Mouse (Mus musculus): ENCODE results near the gene Bak1. TPM values are rescaled to one million over a fixed set of nuclear protein-coding genes. Genes with fewer than 3 reads are reported as not detected.
A peak's percentile ranks its signal among the peaks of the same experiment; 100 is the strongest.

Gene Bak1
- polyA plus RNA-seq, 1 experiment from 2014 or later, result 4.0 TPM

DNA sequence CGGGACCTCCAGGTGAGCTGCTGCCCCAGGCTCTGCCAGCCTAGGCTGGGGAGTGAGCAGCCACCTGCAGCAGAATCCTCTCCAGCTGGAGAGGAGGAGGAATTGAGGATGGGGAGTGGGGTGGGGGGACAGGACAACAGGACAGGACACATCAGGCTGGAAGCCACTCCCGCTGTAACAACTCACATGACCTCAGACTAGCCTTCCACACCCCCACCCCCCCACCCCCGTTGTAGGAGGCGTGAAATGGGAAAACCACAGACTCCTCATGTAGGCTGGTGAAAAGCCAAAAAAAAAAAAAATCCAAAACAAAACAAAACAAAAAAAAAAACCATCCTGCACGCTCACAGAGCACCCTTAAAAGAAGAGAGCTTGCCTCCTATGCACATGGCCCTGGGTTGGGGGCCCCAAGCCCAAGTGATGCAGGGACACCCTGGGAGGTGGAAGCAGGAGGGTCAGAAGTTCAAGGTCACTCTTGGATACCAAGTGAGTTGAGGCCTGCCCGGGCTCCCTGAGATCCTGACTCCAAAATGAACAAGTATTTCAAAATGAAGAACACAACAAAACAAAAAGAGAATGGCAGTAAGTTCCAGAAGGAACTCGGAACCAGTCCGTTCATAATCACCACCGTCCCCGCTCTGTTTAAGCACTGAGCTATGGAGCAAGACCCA, 10.8 kb upstream of the Bak1 start:
- TF ChIP-seq CTCF (IDR thresholded peaks at IDR 0.05) (no peak), EP300 (IDR thresholded peaks at IDR 0.05) (no peak)
- ATAC-seq (no peak), DNase-seq (ENCODE audit: low spot score) (no peak)
- no peak overlapping the region for H3K9ac ChIP-seq (replicated peaks; ENCODE audit: low read depth)
- H3K36me3 ChIP-seq (ENCODE audit: insufficient read depth, low read length), result no peaks in the 10 kb centered on the region
- H3K27ac ChIP-seq (ENCODE audit: low read length), result no peak overlapping the region
- no peak overlapping the region for H3K4me2 ChIP-seq (replicated peaks; ENCODE audit: low read depth, low read length)
- H3K4me3 ChIP-seq (ENCODE audit: low read depth, low read length), result no peak overlapping the region
- no peaks in the 10 kb centered on the region for H3K9me3 ChIP-seq (ENCODE audit: low read length)
- WGBS, result 70% methylated on average over 10 of the region's 10 CpGs
- H3K4me1 ChIP-seq (ENCODE audit: insufficient read depth, low read depth, low read length), result peaks cover 26% of the 10 kb centered on the region
- no peaks in the 10 kb centered on the region for H3K27me3 ChIP-seq (replicated peaks; ENCODE audit: insufficient read depth, low read length)

DNA sequence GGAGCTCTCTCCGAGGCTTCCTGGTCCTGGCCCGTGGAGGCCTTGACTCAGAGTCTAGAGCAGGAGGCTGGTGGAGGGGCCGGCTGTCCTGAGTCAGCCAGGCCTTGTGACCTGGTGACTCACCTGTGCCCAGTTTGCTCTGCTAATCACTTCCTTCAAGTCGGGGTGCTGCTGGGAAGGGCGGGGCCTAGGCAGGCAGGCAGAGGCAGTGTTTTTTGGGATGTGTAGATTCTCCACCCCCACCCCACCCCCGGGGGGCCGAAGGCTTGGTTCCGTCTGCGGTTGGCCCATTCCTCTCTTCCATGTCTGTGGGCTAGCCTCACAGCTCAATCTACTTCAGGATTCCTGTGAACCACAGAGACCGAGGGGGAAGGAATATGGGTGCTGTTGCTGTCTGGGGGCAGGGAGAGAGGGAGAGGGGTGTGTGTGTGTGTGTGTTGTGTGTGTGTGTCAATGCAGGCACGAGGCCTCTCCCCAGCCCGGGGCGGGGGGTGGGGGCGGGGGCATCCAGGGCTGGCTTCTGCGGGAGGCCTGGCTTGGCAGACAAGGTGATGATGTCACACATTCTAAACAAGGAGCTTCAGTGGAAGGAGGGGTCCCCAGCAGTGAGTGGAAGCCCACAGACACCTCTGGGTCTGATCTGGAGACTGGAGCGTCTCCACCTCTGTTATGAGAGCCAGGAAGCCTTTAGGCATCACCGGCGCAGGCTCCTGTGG, 9.7 kb upstream of the Bak1 start:
- TF ChIP-seq CTCF (IDR thresholded peaks at IDR 0.05) (no peak), EP300 (IDR thresholded peaks at IDR 0.05) (no peak; the same call in 1 of the 2 replicates)
- DNase-seq (ENCODE audit: low spot score) (peak; percentile 90), ATAC-seq (peak; percentile 81)
- H3K4me3 ChIP-seq (ENCODE audit: low read depth, low read length), result no peak overlapping the region
- 35% methylated on average over 18 of the region's 18 CpGs for WGBS
- peaks cover 26% of the 10 kb centered on the region for H3K4me1 ChIP-seq (ENCODE audit: insufficient read depth, low read depth, low read length)
- no peak overlapping the region for H3K9ac ChIP-seq (replicated peaks; ENCODE audit: low read depth)
- no peak overlapping the region; the same call in 1 of the 2 replicates for H3K27ac ChIP-seq (ENCODE audit: low read length)
- H3K9me3 ChIP-seq (ENCODE audit: low read length), result no peaks in the 10 kb centered on the region
- H3K27me3 ChIP-seq (replicated peaks; ENCODE audit: insufficient read depth, low read length), result no peaks in the 10 kb centered on the region
- H3K4me2 ChIP-seq (replicated peaks; ENCODE audit: low read depth, low read length), result no peak overlapping the region
- no peaks in the 10 kb centered on the region for H3K36me3 ChIP-seq (ENCODE audit: insufficient read depth, low read length)

DNA sequence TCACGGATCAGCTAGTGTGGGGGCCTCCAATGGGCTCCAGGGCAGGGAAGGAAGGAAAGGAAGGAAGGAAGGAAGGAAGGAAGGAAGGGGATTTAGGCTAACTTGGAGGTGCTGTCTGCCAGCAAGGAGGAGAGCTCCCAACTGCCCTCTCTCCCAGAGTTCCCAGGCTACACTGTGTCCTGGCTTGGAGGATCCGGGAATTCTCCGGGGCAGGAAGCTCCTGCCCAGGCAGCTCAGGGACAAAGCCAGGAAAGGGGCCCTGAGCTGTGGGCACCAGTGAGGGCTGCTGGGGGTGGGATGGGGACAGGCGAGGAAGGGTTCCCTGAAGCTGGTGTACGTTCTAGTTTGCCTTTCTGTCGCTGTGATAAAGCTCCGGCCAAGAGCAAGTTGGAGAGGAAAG, 7.7 kb upstream of the Bak1 start:
- WGBS, result 25% methylated on average over 7 of the region's 7 CpGs
- TF ChIP-seq EP300 (IDR thresholded peaks at IDR 0.05) (peak; percentile 55; the same call in 1 of the 2 replicates), CTCF (IDR thresholded peaks at IDR 0.05) (no peak)
- H3K4me2 ChIP-seq (replicated peaks; ENCODE audit: low read depth, low read length), result no peak overlapping the region
- peaks cover 26% of the 10 kb centered on the region for H3K4me1 ChIP-seq (ENCODE audit: insufficient read depth, low read depth, low read length)
- peak; percentile 65 for ATAC-seq
- H3K36me3 ChIP-seq (ENCODE audit: insufficient read depth, low read length), result no peaks in the 10 kb centered on the region
- H3K9me3 ChIP-seq (ENCODE audit: low read length), result no peaks in the 10 kb centered on the region
- DNase-seq (ENCODE audit: low spot score), result peak; percentile 57
- H3K27ac ChIP-seq (ENCODE audit: low read length), result peak overlapping the region; percentile 77
- H3K9ac ChIP-seq (replicated peaks; ENCODE audit: low read depth), result no peak overlapping the region
- H3K4me3 ChIP-seq (ENCODE audit: low read depth, low read length), result no peak overlapping the region
- no peaks in the 10 kb centered on the region for H3K27me3 ChIP-seq (replicated peaks; ENCODE audit: insufficient read depth, low read length)

DNA sequence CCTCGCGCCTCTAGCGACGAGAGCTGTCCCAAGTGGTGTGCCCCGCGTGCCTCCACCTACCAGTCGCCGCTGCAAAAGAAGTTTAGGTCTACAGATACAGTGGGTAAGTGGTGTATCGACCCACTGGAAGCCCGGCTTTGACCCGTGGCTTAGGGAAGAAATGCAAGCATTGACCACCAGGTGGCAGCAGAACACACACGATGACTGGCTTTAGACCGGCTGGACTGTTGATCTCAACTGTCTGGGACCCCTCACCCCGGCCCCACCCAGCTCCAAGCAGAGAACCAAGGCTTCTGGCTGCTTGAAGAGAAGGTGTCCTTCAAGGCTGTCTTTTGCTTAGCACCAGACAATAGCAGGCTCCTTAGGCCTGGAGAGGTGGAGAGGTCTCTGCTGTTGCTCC, 4.1 kb upstream of the Bak1 start:
- WGBS, result 2% methylated on average over 14 of the region's 14 CpGs
- Histone ChIP-seq H3K9me3 (ENCODE audit: low read length) (no peaks in the 10 kb centered on the region), H3K9ac (replicated peaks; ENCODE audit: low read depth) (no peak overlapping the region), H3K4me1 (ENCODE audit: insufficient read depth, low read depth, low read length) (peaks cover 11% of the 10 kb centered on the region; the same call in 1 of the 2 replicates), H3K27me3 (replicated peaks; ENCODE audit: insufficient read depth, low read length) (no peaks in the 10 kb centered on the region), H3K36me3 (ENCODE audit: insufficient read depth, low read length) (no peaks in the 10 kb centered on the region), H3K4me3 (ENCODE audit: low read depth, low read length) (no peak overlapping the region), H3K27ac (ENCODE audit: low read length) (no peak overlapping the region), H3K4me2 (replicated peaks; ENCODE audit: low read depth, low read length) (0 out of 2 replicates have a peak overlapping the region, but pooled peaks have one; percentile 14)
- peak; percentile 84 for DNase-seq (ENCODE audit: low spot score)
- ATAC-seq, result peak; percentile 36
- TF ChIP-seq CTCF (IDR thresholded peaks at IDR 0.05) (peak; percentile 95), EP300 (IDR thresholded peaks at IDR 0.05) (no peak)

DNA sequence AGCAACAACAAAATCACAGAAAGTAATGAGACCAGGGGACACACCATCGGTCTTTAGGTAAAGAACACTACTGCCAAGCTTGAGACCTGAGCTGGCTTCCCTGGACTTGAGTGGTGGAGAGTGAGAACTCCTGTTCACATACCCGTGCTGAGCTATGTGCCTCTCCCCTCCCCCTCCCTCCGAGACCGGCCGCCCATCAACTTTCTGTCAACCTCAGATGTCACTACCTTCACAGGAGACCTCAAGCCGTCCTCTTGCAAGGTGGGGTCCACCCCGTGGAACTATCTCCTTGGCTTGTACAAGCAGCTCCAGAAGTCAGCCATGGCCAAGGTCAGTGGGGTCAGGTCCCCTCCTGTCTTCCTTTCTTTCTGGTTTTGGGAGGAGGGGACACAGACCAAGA, 3.5 kb upstream of the Bak1 start:
- H3K4me1 ChIP-seq (ENCODE audit: insufficient read depth, low read depth, low read length), result peaks cover 8% of the 10 kb centered on the region; the same call in 1 of the 2 replicates
- no peak overlapping the region for H3K4me3 ChIP-seq (ENCODE audit: low read depth, low read length)
- H3K36me3 ChIP-seq (ENCODE audit: insufficient read depth, low read length), result no peaks in the 10 kb centered on the region
- no peak for ATAC-seq
- no peak overlapping the region for H3K27ac ChIP-seq (ENCODE audit: low read length)
- no peaks in the 10 kb centered on the region for H3K9me3 ChIP-seq (ENCODE audit: low read length)
- H3K4me2 ChIP-seq (replicated peaks; ENCODE audit: low read depth, low read length), result 0 out of 2 replicates have a peak overlapping the region, but pooled peaks have one; percentile 14
- H3K27me3 ChIP-seq (replicated peaks; ENCODE audit: insufficient read depth, low read length), result no peaks in the 10 kb centered on the region
- no peak overlapping the region for H3K9ac ChIP-seq (replicated peaks; ENCODE audit: low read depth)
- DNase-seq (ENCODE audit: low spot score), result peak; percentile 4
- TF ChIP-seq EP300 (IDR thresholded peaks at IDR 0.05) (no peak), CTCF (IDR thresholded peaks at IDR 0.05) (no peak)
- WGBS, result 54% methylated on average over 7 of the region's 7 CpGs

DNA sequence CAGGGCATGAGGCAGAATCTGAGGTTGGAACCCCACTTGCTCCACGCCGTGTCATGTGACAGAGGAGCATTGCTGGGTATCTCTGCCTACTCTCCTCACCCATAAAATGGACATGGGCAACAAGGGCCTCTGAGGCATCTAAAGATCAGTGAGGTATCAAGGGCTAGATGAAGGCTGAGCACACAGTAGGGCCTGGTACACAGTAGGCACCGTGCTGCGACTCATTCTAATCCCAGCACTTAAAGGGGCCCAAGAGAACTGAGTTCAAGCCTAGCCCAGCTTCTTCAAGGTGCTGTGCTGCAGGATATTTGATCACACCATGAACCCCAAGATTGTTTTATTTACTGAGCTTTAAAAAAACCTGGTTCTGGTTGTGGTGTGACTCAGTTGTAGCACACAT, 2.1 kb upstream of the Bak1 start:
- Histone ChIP-seq H3K27me3 (replicated peaks; ENCODE audit: insufficient read depth, low read length) (no peaks in the 10 kb centered on the region), H3K9ac (replicated peaks; ENCODE audit: low read depth) (no peak overlapping the region), H3K4me2 (replicated peaks; ENCODE audit: low read depth, low read length) (no peak overlapping the region), H3K36me3 (ENCODE audit: insufficient read depth, low read length) (no peaks in the 10 kb centered on the region), H3K4me3 (ENCODE audit: low read depth, low read length) (no peak overlapping the region), H3K27ac (ENCODE audit: low read length) (no peak overlapping the region), H3K9me3 (ENCODE audit: low read length) (no peaks in the 10 kb centered on the region), H3K4me1 (ENCODE audit: insufficient read depth, low read depth, low read length) (no peaks in the 10 kb centered on the region; the same call in 1 of the 2 replicates)
- ATAC-seq (no peak), DNase-seq (ENCODE audit: low spot score) (peak; percentile 4)
- no peak for TF ChIP-seq CTCF (IDR thresholded peaks at IDR 0.05)
- no peak for TF ChIP-seq EP300 (IDR thresholded peaks at IDR 0.05)
- 91% methylated on average over 4 of the region's 4 CpGs for WGBS
